Mouse (Mus musculus) liver, embryonic 16.5 days (tissue): ENCODE measurements around the gene Rhd. TPM values are rescaled to one million over a fixed set of nuclear protein-coding genes. Genes with fewer than 3 reads are reported as not detected.
"Not testable (repeated sequence)": the region's sequence is repeated elsewhere in the genome, so short reads cannot be mapped to it uniquely, and the experiment has no call there.

Experiments
- ATAC-seq: fragments of 200-750 bp; cut with Nextera tagmentation; 2 replicates; pipeline ENCODE4 v1.8.0; 2017; ENCODE audit warnings: low read depth, mild to moderate bottlenecking, moderate number of reproducible peaks, moderate library complexity
- H3K27ac ChIP-seq: fragments of 300-500 bp; sonication (generic); 2 replicates; pipeline ENCODE4 v1.5.1; 2014; ENCODE audit warnings: mild to moderate bottlenecking, low read length
- H3K27me3 ChIP-seq: fragments of 300-500 bp; sonication (generic); 2 replicates; pipeline ENCODE4 v1.6.1; 2014; ENCODE audit warnings: low read depth, low read length, mixed read lengths; ENCODE audit not compliant: control insufficient read depth, insufficient read depth
- H3K36me3 ChIP-seq: fragments of 300-500 bp; sonication (generic); 2 replicates; pipeline ENCODE4 v1.6.1; 2014; ENCODE audit warnings: mild to moderate bottlenecking; ENCODE audit not compliant: control insufficient read depth, insufficient read depth
- H3K4me1 ChIP-seq: fragments of 300-500 bp; sonication (generic); 2 replicates; pipeline ENCODE4 v1.6.1; 2014; ENCODE audit warnings: low read depth, low read length, mixed read lengths; ENCODE audit not compliant: control insufficient read depth
- H3K4me2 ChIP-seq: fragments of 300-500 bp; sonication (generic); 2 replicates; pipeline ENCODE4 v1.6.1; 2014; ENCODE audit warnings: low read depth, low read length, mixed read lengths
- H3K4me3 ChIP-seq: fragments of 300-500 bp; sonication (generic); 2 replicates; pipeline ENCODE4 v1.5.1; 2014; ENCODE audit warnings: low read depth, mild to moderate bottlenecking, low read length
- H3K9ac ChIP-seq: fragments of 300-500 bp; sonication (generic); 2 replicates; pipeline ENCODE4 v1.6.1; 2014; ENCODE audit warnings: low read depth, low read length
- H3K9me3 ChIP-seq: fragments of 300-500 bp; sonication (generic); replicated peaks from 2 replicates; pipeline ENCODE4 v1.6.1; 2016; ENCODE audit warnings: low read length; ENCODE audit not compliant: control insufficient read depth
- WGBS: fragments of 180-500 bp; shearing (Covaris S2); extraction: QIAGEN DNeasy Blood & Tissue Kit; methylation state at CpG from one replicate; pipeline ENCODE4 v1.1.7; 2014; ENCODE audit not compliant: insufficient replicate concordance; 5-methylcytosine and 5-hydroxymethylcytosine counted together
- polyA plus RNA-seq: library from polyadenylated mRNA; unstranded; fragments of >200 nt; fragmentation: Nextera tagmentation; extraction: Ambion mirVana; gene quantifications from 2 replicates; pipeline ENCODE4 v1.2.1, GENCODE M21; 2015

Gene Rhd
- polyA plus RNA-seq, 1 experiment from 2014 or later, result 522 TPM

GRCm38 (mm10) chr4:134838221-134838620, 26.1 kb upstream of the Rhd start:
- Histone ChIP-seq H3K4me3 (no peak overlapping the region), H3K9ac (no peak overlapping the region), H3K4me2 (no peak overlapping the region), H3K36me3 (peaks cover 3% of the 10 kb centered on the region), H3K27ac (no peak overlapping the region), H3K9me3 (no peaks in the 10 kb centered on the region), H3K4me1 (no peaks in the 10 kb centered on the region; the same call in 1 of the 2 replicates), H3K27me3 (no peaks in the 10 kb centered on the region)
- ATAC-seq, result no peak
- WGBS, result 32% methylated on average over 1 of the region's 1 CpGs

GRCm38 (mm10) chr4:134838706-134839105, 25.6 kb upstream of the Rhd start:
- WGBS, result 79% methylated on average over 3 of the region's 3 CpGs
- not testable (repeated sequence) for H3K4me3 ChIP-seq, H3K9ac ChIP-seq

GRCm38 (mm10) chr4:134840231-134840630, 24.1 kb upstream of the Rhd start:
- Histone ChIP-seq H3K27ac (no peak overlapping the region), H3K9me3 (no peaks in the 10 kb centered on the region), H3K4me2 (no peak overlapping the region), H3K4me3 (no peak overlapping the region), H3K9ac (no peak overlapping the region), H3K4me1 (no peaks in the 10 kb centered on the region; the same call in 1 of the 2 replicates), H3K36me3 (no peaks in the 10 kb centered on the region; the same call in 1 of the 2 replicates), H3K27me3 (no peaks in the 10 kb centered on the region)
- no peak for ATAC-seq
- 78% methylated on average over 1 of the region's 1 CpGs for WGBS

More at GRCm38 (mm10) chr4:134838706-134839105, 25.6 kb upstream of the Rhd start:
- not testable (repeated sequence) for H3K4me1 ChIP-seq, H3K36me3 ChIP-seq, H3K9me3 ChIP-seq, H3K4me2 ChIP-seq, ATAC-seq, H3K27me3 ChIP-seq, H3K27ac ChIP-seq

GRCm38 (mm10) chr4:134843566-134843965, 20.8 kb upstream of the Rhd start:
- H3K4me1 ChIP-seq, result peaks cover 20% of the 10 kb centered on the region
- H3K9ac ChIP-seq, result no peak overlapping the region
- no peaks in the 10 kb centered on the region for H3K27me3 ChIP-seq
- no peak overlapping the region for H3K4me2 ChIP-seq
- 74% methylated on average over 4 of the region's 4 CpGs for WGBS
- no peak overlapping the region for H3K27ac ChIP-seq
- H3K36me3 ChIP-seq, result no peaks in the 10 kb centered on the region
- H3K4me3 ChIP-seq, result no peak overlapping the region
- H3K9me3 ChIP-seq, result no peaks in the 10 kb centered on the region
- no peak for ATAC-seq

GRCm38 (mm10) chr4:134847587-134847986, 16.7 kb upstream of the Rhd start:
- no peaks in the 10 kb centered on the region for H3K36me3 ChIP-seq
- H3K9ac ChIP-seq, result no peak overlapping the region
- H3K9me3 ChIP-seq, result no peaks in the 10 kb centered on the region
- no peaks in the 10 kb centered on the region for H3K27me3 ChIP-seq
- no peak overlapping the region for H3K4me2 ChIP-seq
- no peak for ATAC-seq
- peaks cover 34% of the 10 kb centered on the region for H3K4me1 ChIP-seq
- peak overlapping the region; percentile 60; the same call in 1 of the 2 replicates for H3K27ac ChIP-seq
- no peak overlapping the region for H3K4me3 ChIP-seq
- 71% methylated on average over 4 of the region's 4 CpGs for WGBS

GRCm38 (mm10) chr4:134850551-134850950, 13.8 kb upstream of the Rhd start:
- Histone ChIP-seq H3K27me3 (no peaks in the 10 kb centered on the region), H3K4me3 (no peak overlapping the region), H3K4me1 (peaks cover 42% of the 10 kb centered on the region), H3K36me3 (no peaks in the 10 kb centered on the region), H3K4me2 (peak overlapping the region; percentile 2; the same call in 1 of the 2 replicates), H3K27ac (no peak overlapping the region), H3K9me3 (no peaks in the 10 kb centered on the region), H3K9ac (no peak overlapping the region)
- ATAC-seq, result no peak
- WGBS, result 74% methylated on average over 4 of the region's 4 CpGs

- no peak for ATAC-seq
- 67% methylated on average over 2 of the region's 2 CpGs for WGBS
- peak overlapping the region; percentile 94 for H3K4me3 ChIP-seq
- no peaks in the 10 kb centered on the region for H3K9me3 ChIP-seq
- peak overlapping the region; percentile 80 for H3K4me2 ChIP-seq
- no peaks in the 10 kb centered on the region for H3K27me3 ChIP-seq
- H3K36me3 ChIP-seq, result no peaks in the 10 kb centered on the region
- peaks cover 40% of the 10 kb centered on the region for H3K4me1 ChIP-seq
- H3K27ac ChIP-seq, result no peak overlapping the region; the same call in 1 of the 2 replicates
- H3K9ac ChIP-seq, result peak overlapping the region; percentile 95
Measured at GRCm38 (mm10) chr4:134851236-134851635, 13.1 kb upstream of the Rhd start.

- H3K27me3 ChIP-seq, result no peaks in the 10 kb centered on the region
- 11% methylated on average over 14 of the region's 14 CpGs for WGBS
- no peaks in the 10 kb centered on the region for H3K9me3 ChIP-seq
- peak overlapping the region; percentile 94 for H3K4me3 ChIP-seq
- H3K4me1 ChIP-seq, result peaks cover 42% of the 10 kb centered on the region
- ATAC-seq, result no peak
- H3K4me2 ChIP-seq, result peak overlapping the region; percentile 80
- peak overlapping the region; percentile 95 for H3K9ac ChIP-seq
- H3K36me3 ChIP-seq, result no peaks in the 10 kb centered on the region
- H3K27ac ChIP-seq, result peak overlapping the region; percentile 92
Measured at GRCm38 (mm10) chr4:134851876-134852275, 12.5 kb upstream of the Rhd start.

GRCm38 (mm10) chr4:134852438-134853255, 11.7 kb upstream of the Rhd start:
- Histone ChIP-seq H3K27me3 (no peaks in the 10 kb centered on the region), H3K27ac (peak overlapping the region; percentile 92), H3K9me3 (no peaks in the 10 kb centered on the region), H3K4me1 (peaks cover 36% of the 10 kb centered on the region), H3K4me2 (peak overlapping the region; percentile 80), H3K4me3 (peak overlapping the region; percentile 94), H3K9ac (peak overlapping the region; percentile 95), H3K36me3 (no peaks in the 10 kb centered on the region)
- WGBS, result under 1% methylated on average over 78 of the region's 106 CpGs
- peak; percentile 47 for ATAC-seq
